Mouse (Mus musculus) c-Kit-negative CD71-positive TER-119-positive erythroid progenitor cells, embryonic 14.5 days (primary cell): ENCODE data around the gene Olfr523.

Source experiments
- DNase-seq: peaks from one replicate; pipeline ENCODE4 v3.0.0-alpha.2; 2013; ENCODE audit warnings: low read depth, low spot score

Gene Olfr523

DNA sequence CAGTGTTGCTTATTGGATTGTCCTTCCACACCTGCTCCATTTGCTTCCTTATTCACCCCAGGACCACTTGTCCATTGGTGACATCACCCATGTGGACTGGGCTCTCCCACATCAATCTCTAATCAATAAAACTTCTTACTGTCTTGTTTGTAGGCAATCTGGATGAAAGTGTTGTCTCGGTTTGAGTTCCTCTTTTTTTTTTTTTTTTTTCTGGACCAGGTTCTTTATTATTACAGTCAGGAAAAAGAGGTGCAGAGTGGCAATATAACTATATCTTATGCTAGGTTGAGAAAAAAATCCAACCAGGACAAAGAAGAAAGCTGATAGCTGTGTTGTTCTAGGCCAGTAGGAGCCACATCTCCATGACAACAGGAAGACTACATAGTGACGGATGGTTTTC lies 7.7 kb downstream of the Olfr523 start:
- no peak for DNase-seq

DNA sequence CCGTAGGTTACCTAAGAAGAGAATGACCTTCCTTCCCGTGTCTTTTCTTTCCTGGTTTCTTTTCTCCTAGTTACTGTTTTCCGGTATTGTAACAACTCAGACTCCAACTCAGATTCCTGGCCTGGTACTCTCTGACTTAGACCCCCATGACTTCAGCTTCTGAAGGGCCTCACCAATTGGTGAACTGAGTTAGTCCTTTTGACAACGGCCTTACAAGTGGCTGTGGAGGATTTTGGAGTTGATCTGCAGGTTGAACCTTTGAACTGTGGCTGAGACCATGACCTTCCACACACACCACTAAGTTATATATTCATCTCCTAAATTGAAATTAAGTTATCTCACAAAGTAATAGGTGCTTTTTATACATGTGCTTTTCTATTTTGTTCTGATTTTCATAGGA lies 11.2 kb downstream of the Olfr523 start:
- DNase-seq = no peak

DNA sequence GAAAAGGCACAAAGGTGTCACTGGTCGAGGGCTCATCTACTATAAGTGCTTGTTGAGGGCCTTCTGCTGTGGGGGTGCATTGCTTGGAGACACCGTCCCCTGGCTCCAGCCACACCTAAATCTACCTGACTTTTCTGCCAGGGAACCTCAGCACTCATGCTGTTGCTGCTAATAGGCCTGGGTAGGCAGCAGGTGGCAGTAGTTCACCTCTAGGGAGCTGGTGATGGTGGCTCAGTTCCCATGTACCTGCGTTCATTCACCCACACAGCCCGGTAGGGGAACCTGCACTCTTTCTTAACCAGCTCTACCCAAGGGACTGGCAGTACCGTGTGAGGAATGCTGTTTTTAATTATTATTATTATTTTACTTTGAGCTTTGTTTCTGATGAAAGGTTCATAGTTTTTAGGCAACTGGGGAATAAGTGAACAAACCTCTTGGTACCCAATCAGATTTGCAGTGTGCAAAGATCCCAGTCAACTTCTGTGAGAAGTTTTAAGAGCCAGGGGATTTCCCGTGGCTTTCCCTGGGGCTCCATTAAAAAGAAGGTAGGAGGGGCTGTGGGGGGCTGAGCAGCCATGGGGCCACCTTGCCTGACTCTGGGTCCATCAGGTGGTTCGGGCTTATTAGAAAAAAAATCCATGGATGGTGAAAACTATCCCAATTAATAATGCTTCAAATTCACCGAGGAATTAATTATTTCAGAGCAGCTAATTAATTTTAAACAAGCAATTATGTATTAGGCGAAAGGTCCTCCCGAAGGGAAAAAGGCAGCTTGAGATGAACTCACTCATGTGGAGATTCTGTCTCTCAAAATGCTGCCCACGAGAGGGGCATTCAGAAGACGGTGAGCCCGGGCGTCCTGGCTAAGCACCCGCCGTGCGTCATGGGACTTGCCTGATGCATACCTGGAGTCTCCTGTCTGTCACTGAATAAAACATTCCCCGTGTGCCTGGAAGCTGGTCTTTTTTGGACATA lies 13.9 kb downstream of the Olfr523 start:
- no peak for DNase-seq

DNA sequence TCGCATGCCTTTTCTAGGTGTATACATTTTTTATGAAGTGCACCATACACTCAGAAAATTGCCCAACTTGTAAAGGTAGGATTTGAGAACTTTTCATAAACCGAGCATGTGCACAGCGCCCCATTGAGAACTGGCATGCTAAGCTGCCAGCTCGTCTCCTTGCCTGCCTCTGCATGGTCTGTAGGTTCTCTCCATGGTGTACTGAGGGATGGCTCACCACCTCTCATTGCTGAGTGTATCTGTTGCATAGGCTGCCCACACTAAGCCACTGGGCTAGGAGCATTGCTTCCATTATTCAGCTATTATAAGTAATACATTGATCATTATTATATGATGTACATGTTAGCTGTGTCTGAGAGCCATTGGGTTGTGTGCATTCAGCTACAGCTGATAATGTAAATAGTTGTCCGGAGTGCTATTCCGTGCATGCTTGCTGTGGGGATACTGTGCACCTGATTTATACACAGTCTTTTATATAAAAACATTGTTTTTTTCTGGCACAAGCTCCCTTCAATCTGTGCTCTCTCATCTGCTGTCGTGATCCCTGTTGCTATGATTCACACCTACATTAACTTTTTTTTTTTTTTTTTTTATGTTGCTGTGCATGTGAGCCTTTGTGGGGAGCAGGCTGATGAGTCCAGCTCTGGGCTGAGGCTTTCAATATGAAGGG lies 14.8 kb downstream of the Olfr523 start:
- DNase-seq = no peak

DNA sequence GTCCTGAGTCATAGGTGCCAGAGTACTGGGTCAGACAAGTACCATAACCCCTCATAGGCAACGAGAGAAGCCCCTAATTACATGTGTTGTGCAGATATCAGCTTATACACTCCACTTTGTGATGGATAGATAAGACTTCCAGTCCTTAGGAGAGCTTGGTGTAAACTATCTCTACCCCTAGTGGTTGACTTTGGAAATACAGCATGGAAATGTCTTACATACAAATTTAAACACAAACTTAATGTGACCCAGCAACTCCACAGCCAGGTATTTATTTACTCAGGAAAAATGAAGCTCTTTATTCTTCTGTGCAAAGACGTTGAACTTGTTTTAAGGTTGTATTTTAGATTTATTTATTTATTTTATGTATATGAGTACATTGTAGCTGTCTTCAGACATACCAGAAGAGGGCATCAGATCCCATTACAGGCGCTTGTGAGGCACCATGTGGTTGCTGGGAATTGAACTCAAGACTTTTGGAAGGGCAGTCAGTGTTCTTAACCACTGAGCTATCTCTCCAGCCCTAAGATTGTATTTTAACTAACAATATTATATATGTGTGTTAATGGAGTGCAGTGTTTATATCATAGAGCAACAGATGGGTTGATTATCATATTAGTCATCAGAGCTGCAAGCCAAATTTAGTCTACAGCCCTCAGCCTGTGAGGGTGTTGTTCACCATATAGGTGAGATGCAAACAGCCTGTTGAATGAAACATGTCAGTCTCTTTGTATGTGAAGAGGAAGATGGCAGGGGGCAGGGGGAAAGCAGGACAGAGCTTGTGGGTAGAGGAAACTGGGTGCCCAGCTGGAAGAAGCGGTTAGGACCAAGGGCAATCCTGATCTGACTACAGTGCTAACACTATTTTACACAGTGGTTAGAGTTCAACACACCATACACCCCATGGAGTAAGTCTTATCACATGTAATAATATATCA lies 15.6 kb downstream of the Olfr523 start:
- DNase-seq = peak; percentile 13

DNA sequence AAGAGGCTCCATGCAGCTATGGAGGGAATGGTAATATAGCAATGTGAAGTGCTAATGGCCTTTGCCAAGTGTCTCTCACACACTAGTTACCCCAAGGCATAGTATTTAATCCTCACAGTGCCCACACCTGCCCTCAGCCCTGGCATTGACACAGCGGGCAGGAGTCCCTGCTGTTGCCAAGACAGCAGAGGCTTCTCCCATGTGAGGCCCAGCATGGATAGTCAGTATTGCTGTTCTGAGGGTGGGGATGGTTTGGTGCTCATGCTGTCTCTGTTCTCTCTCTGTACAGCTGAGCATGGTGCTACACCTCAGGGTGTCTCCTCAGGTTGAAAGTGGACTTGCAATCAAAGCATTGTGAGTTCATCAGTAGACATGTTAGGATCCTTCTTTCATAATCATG lies 17.4 kb downstream of the Olfr523 start:
- DNase-seq = no peak

DNA sequence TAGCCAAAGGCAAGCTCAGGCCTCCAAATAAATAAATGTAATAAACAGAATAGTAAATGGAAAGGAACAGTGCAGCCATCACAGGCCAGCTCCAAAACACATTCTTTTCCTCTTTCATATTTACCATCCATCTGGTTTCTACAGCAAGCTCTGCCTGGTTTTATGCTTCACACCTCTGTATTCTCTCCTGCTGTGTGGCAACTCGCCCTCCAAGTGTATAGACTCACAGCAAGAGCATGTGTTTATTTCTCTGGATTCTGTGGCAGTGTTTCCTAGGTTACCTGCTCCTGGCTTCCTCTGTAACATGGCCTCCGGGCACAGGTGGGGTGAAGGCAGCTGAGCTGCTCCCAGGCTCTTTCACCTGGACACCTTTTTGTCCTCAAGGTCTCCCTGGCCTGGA lies 19.4 kb downstream of the Olfr523 start:
- no peak for DNase-seq

DNA sequence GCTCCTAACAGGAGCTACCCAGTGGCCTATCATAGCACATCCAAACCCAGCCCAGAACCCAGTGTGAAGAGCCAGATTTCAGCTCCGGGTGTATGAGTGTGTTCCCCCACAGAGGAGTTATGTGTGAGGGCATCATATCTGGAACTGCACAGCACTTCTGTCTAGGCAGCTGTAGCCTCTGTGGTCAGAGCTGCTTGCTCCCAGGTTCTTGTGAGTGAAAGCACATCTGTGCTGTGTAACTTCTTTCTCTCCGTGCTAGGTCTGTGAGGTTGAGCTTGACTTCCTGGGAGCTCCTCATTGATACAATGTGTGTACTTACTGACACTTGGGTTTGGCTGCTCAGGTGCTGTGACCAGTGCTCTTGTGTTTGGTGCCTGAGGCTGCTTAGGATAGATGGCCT lies 19.8 kb downstream of the Olfr523 start:
- DNase-seq = no peak

DNA sequence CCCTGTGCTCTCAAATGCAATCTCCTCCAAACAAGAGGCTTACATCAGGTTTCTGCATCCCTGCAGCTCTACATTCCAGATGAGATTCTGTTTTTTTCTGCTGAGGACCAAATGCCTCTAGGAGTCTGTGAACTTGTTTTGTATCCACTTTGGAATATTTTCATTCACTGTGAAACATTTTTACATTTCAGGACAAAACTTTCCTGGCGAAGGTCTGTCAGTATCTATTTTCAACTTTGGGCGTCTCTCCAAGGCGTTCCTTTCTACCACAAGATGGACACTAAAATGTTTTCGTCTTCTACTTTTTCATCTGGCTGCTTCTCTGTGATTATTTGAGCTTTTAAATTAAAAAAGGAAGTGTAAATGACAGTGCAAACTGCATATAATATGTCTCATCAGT lies 21.0 kb downstream of the Olfr523 start:
- no peak for DNase-seq

DNA sequence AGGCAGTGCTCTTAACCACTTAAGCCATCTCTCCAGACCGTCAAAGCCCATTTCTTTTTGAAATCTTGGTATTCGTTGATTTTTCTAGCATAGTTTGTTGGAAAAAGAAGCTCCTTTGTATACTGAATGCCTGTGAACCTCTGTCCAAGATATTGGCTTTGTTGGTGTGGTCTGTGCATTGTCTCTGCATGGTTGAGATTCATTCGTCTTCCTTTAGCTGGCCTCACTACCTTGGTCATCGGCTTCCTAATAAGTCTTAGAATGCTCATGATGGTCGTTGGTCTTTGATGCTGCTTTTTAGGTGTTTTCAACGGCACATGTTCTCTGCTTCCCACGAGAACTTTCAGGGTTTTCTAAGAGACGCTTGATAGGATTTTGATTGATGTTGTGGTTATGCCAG lies 23.0 kb downstream of the Olfr523 start:
- DNase-seq = no peak

DNA sequence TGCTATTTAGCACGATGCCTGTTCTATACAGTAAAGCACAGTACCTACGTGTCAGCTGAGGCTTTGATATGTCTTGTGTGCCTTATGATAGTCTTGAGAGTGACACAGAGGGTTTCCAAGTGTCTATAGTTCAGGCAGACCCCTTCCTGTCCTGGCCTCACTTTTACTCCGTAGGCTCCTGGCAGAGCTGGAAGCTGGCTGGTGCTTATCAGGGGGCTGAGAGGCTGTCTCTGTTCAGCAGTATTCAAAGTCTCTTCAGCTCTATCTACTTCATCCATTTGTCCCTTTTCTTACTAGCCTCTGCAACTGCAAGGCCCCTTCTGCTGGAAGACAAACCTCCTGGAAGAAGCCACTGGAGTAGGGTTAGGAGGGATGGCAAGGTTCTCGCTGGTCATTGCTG lies 28.1 kb downstream of the Olfr523 start:
- no peak for DNase-seq

DNA sequence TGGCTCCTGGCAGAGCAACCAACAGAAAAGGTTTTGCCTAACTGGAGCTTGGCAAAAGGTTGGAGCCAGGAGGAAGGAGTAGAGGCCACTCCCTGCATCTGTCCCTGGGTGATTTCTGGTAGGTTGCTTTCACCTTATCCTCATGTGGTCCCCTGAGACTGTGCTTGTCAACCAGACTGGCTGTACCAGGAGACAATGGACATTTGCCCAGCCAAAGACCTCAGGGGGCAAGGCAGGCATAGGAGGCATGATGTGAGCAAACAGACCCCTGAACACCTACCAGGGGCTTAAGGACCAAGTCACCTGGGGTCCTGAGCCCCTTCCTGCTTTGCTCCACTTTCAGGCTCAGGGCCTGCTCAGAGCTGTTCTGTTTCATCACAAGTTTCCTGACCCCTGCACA lies 32.8 kb downstream of the Olfr523 start, which contains the start of gene Olfr524:
Olfr524 (minus strand) TSS at position 101 of the 400 bp plus-strand sequence.
- DNase-seq = no peak

DNA sequence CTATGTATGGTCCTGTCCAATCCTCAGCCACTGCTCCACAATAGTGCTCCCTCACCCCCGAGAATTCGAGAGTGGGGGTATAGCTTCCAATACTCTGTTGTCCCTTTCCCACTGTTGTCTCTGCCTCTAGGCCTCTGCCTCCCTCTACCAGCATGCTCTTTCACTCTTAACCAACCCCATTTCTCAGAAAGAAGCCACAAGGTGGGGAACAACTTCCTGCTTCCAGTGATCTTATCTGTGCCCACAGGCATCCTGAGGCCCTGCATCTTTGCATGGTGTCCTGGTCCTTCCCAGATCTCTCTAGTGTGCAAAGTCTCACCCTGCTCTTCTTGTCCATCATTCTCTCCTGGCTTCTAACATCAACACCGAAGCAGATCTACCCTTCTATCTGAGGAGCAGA lies 33.9 kb downstream of the Olfr523 start:
- DNase-seq = no peak

DNA sequence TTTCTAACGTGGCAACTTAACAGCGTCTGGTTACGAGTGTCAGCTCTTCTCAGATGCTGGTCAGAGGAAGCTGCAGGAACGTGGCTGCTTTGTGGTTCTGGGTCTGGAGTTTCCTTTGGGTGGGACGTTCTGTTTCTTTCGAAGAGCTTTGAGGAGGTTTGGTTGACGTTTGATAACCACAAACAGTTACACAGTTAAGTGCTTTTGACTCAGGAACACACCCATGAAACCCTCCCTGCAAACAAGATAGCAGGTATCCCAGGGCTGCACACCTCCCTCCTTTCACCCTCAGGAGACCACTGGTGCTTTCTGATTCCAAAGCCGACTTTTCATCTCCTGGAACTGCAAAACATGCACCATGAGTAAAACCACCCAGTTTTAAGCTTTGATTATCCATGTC lies 35.1 kb downstream of the Olfr523 start:
- DNase-seq = no peak

DNA sequence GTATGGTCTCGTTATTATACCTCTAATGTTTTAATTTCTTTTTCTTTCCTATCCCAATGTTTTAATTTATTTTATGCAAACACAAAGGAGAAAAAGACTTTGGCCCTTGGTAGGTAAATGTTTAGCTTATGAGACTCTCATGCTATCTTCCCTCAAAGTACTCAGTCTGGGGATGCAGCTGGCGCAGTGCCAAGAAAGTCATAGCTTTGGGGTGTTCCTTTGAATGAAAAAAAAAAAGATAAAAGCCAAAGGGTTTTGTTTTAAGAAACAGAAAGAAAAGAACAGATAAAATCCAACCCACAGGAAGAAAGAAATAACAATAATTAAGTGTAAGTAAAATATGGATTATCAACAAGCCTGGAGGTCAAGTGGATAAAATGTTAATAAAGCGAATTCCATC lies 35.7 kb downstream of the Olfr523 start:
- no peak for DNase-seq

DNA sequence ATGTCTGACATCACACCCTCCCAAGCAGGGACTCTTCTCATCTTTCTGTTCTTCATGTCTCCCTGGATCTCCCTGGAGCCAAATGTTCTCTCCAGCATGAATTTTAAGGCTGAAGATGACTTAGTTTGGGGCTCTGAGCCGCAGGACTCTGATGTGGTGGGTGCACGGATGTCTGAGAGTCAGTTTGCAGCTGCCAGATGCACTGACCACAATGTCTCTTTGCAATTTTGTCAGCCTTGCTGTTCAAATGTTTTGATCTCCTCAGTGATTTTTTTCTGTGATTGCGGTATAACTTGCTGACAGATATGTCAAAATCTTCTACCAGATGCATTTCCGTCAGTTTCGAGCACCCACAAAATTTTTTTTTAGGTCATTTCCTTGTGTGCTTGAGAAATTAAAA lies 40.8 kb downstream of the Olfr523 start:
- DNase-seq = no peak

DNA sequence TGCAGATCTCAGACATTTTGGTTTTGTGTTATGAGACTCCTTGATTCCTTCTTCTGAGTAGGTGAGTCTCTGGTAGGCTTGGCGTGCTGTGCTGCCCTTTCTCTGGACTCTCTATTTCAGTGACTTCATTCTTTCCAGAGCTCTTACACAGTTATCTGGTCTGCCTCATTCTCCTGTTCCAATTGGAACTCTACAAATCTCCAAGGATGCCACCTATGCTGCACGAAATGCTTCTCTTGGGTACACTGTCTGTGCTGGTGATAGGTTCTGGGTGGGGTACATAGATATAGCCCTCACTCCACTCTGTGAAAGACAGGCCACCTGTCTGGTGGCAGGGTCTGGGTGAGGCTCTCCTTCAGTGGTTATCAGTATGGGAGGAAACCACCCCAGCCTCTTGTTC lies 45.0 kb downstream of the Olfr523 start, which contains the start of gene Cd163l1:
Cd163l1 (plus strand) TSS at position 301 of the 400 bp plus-strand sequence.
- DNase-seq = no peak

DNA sequence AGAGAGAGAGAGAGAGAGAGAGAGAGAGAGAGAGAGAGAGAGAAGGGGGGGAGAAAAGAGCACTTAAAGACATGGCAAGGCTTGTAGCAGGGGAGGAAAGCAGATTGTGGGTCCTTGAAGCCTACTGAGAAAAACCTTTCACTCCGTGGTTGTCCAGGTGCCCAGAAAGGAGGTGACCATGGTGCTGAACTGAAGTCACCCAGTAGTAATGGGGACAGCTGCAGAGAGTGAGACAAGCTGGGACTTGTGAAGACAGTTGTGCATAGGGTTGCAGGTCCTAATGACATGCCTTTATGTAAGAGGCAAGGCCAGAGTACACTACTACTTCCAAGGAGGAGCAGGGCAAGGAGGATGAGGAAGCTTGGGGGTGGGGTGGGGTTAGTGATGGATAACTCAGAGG lies 46.3 kb downstream of the Olfr523 start:
- DNase-seq = no peak

DNA sequence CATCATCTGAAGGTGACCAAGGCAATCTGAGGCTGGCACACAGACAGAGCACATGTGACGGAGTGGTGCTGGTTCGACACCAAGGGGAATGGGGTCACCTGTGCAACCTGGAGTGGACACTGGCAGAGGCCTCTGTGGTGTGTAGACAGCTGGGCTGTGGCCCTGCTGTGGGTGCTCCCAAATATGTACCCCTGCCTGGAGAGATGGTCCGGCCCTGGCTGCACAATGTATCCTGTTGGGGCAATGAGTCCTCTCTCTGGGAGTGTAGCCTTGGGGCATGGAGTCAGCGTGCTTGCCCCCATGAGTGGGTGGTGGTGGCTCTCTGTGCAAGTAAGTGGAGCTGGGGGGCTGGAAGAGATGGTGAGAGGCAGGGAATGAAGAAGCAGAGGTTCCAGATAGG lies 47.4 kb downstream of the Olfr523 start:
- DNase-seq = no peak

DNA sequence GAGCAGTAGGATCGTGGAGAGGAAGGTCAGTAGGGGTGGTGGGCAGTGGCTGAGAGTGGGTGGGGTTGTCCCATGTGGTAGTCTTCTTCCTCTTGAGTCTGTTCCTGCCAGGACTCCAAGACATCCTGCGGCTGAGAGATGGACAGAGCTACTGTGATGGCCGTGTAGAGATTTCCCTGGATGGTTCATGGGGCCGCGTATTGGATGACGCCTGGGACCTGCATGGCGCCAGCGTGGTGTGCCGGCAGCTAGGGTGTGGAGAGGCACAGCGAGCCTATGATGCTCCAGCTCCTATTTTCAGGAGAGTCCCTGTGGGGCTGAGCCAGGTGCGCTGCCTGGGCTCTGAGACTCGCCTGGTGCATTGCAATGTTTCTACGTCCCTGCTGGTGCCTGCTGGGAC lies 51.2 kb downstream of the Olfr523 start:
- no peak for DNase-seq
